Mouse (Mus musculus) forebrain, embryonic 11.5 days (tissue): ENCODE data around the gene Cox7a2l. TPM values are rescaled to one million over a fixed set of nuclear protein-coding genes. Genes with fewer than 3 reads are reported as not detected.

ENCODE experiments used
- ATAC-seq: fragments of 200-750 bp; cut with Nextera tagmentation; replicated peaks from 2 replicates; pipeline ENCODE4 v1.8.0; 2017; ENCODE audit warnings: moderate TSS enrichment; ENCODE audit not compliant: low FRiP score
- DNase-seq: peaks from one replicate; pipeline ENCODE4 v3.0.0-alpha.2; 2017; ENCODE audit warnings: low spot score
- H3K27ac ChIP-seq: fragments of 300-500 bp; sonication (generic); 2 replicates; pipeline ENCODE4 v1.5.1; 2014; ENCODE audit warnings: low read depth, low read length
- H3K27me3 ChIP-seq: fragments of 300-500 bp; sonication (generic); 2 replicates; pipeline ENCODE4 v1.6.1; 2014; ENCODE audit warnings: mild to moderate bottlenecking, low read length, mixed read lengths; ENCODE audit not compliant: control insufficient read depth, insufficient read depth
- H3K36me3 ChIP-seq: fragments of 300-500 bp; sonication (generic); 2 replicates; pipeline ENCODE4 v1.6.1; 2014; ENCODE audit warnings: mild to moderate bottlenecking, low read length, moderate library complexity, mixed read lengths; ENCODE audit not compliant: control insufficient read depth, insufficient read depth
- H3K4me1 ChIP-seq: fragments of 300-500 bp; sonication (generic); replicated peaks from 2 replicates; pipeline ENCODE4 v1.6.1; 2014; ENCODE audit warnings: low read length, mixed read lengths; ENCODE audit not compliant: control insufficient read depth, insufficient read depth
- H3K4me2 ChIP-seq: fragments of 300-500 bp; sonication (generic); 2 replicates; pipeline ENCODE4 v1.6.1; 2014; ENCODE audit warnings: low read depth, mild to moderate bottlenecking, low read length, moderate library complexity, mixed read lengths; ENCODE audit not compliant: severe bottlenecking
- H3K4me3 ChIP-seq: fragments of 300-500 bp; sonication (generic); 2 replicates; pipeline ENCODE4 v1.5.1; 2014; ENCODE audit warnings: low read depth, low read length
- H3K9ac ChIP-seq: fragments of 300-500 bp; sonication (generic); 2 replicates; pipeline ENCODE4 v1.6.1; 2014; ENCODE audit warnings: low read length
- H3K9me3 ChIP-seq: fragments of 300-500 bp; sonication (generic); 2 replicates; pipeline ENCODE4 v1.6.1; 2016; ENCODE audit warnings: low read length, mixed read lengths; ENCODE audit not compliant: control insufficient read depth
- WGBS: fragments of 180-500 bp; shearing (Covaris S2); extraction: QIAGEN DNeasy Blood & Tissue Kit; methylation state at CpG from one replicate; pipeline ENCODE4 v1.1.7; 2014; 5-methylcytosine and 5-hydroxymethylcytosine counted together
- polyA plus RNA-seq: library from polyadenylated mRNA; unstranded; fragments of >200 nt; fragmentation: Nextera tagmentation; extraction: Ambion mirVana; gene quantifications from 2 replicates; pipeline ENCODE4 v1.2.1, GENCODE M21; 2014

The Cox7a2l gene
- polyA plus RNA-seq, 1 experiment from 2014 or later, result 155 TPM

DNA sequence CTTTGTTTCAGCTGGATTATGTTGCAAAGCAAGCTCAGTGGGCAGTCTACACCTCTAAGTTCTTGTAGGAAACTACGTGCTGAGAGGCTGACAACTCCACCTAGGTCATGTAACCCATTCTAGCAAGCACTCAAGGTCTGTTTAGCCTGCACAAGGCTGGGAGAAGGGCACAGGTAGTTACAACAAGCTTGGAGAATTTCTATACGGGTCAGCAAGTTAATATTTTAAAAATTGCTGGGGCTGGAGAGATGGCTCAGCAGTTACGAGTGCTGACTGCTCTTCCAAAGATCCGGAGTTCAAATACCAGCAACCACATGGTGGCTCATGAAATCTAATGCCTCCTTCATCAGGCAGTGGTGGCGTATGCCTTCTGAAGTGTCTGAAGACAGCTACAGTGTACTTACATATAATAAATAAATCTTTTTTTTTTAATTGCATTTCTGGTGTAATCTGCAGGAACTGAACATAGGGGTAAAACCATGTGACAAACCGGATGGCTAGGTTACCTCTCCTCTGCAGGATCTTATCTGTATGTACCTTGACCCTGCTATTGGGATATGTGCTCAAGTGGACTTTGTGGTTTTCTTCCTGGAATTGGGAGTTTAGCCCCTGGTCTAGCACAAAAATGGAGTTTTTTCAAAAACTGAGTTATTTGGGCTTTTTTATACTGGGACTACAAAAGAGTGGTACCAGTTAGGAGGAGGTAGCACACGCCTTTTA, 34.2 kb downstream of the Cox7a2l start:
- no peaks in the 10 kb centered on the region for H3K9me3 ChIP-seq
- ATAC-seq (no peak), DNase-seq (no peak)
- H3K27me3 ChIP-seq, result no peaks in the 10 kb centered on the region
- H3K9ac ChIP-seq, result no peak overlapping the region
- H3K4me2 ChIP-seq, result no peak overlapping the region
- no peak overlapping the region for H3K4me3 ChIP-seq
- H3K36me3 ChIP-seq, result peaks cover 3% of the 10 kb centered on the region; the same call in 1 of the 2 replicates
- 91% methylated on average over 7 of the region's 7 CpGs for whole genome bisulfite sequencing
- H3K27ac ChIP-seq, result no peak overlapping the region
- no peaks in the 10 kb centered on the region; the same call in 1 of the 2 replicates for H3K4me1 ChIP-seq

DNA sequence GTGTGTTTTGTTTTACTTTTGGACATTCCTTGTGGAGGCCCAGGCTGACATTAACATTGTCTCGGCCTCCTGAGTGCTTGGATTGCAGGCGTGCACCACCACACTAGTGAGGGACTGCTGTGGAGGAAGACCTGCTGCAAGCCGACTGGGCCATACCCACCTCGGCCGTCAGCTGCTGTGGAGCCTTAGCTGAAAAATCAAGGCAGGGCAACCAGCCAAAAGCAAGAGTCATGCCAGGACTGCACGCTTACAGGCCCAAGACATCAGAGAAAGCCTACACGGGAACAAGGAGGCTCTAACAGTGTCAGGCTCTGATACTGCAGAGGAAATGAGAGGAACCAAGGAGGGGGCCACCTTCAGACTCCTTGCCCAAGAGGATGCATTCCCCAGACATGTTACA, 35.6 kb downstream of the Cox7a2l start:
- Histone ChIP-seq H3K27ac (no peak overlapping the region), H3K4me1 (no peaks in the 10 kb centered on the region), H3K27me3 (no peaks in the 10 kb centered on the region), H3K4me2 (no peak overlapping the region), H3K9ac (no peak overlapping the region), H3K9me3 (no peaks in the 10 kb centered on the region), H3K36me3 (peaks cover 3% of the 10 kb centered on the region; the same call in 1 of the 2 replicates), H3K4me3 (no peak overlapping the region)
- ATAC-seq (no peak), DNase-seq (no peak)
- WGBS, result 94% methylated on average over 7 of the region's 7 CpGs

DNA sequence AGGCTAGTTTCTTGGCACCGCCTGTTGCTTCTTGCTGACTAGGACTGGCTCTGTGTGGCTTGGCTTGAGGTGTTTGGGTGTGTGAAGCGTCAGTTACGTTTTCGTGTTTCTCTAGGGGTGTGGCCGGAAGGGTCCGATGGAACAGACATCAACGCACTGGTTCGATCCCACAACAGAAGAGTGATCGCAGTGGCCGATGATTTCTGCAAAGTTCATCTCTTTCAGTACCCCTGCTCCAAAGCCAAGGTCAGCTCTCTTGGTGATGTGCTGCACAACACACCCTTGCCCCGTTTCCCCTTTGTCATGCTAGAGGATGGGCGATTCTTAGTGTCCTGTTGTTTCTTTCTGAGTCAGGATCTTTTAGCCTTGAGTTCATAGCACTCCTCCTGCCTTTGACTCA, 40.0 kb downstream of the Cox7a2l start:
- ATAC-seq, result no peak
- H3K9ac ChIP-seq, result no peak overlapping the region
- H3K4me2 ChIP-seq, result no peak overlapping the region
- no peaks in the 10 kb centered on the region for H3K27me3 ChIP-seq
- H3K4me1 ChIP-seq, result no peaks in the 10 kb centered on the region
- no peak overlapping the region for H3K4me3 ChIP-seq
- WGBS, result 97% methylated on average over 12 of the region's 12 CpGs
- peaks cover 11% of the 10 kb centered on the region; the same call in 1 of the 2 replicates for H3K36me3 ChIP-seq
- no peak overlapping the region for H3K27ac ChIP-seq
- DNase-seq, result no peak
- H3K9me3 ChIP-seq, result no peaks in the 10 kb centered on the region

DNA sequence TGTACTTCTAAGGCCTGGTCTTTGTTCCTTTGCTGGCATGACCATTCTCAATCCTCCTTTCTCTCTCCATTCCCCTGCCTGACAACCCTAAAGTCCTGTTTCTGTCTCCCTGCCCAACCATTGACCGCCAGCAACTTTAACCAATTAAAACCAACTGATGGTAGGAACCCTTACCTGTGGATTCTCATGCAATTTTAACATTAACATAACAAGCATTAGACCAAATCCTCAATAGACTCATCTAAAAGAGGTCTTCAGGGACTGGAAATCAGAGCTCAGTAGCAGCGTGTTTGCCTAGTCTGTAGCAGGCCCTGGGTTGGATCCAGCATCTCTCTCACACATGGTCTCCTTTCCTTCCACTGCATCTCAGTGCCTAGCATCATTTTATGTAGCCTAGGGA, 47.5 kb downstream of the Cox7a2l start:
- ATAC-seq (no peak), DNase-seq (no peak)
- H3K4me1 ChIP-seq, result no peaks in the 10 kb centered on the region
- H3K9me3 ChIP-seq, result no peaks in the 10 kb centered on the region
- H3K36me3 ChIP-seq, result peaks cover 8% of the 10 kb centered on the region; the same call in 1 of the 2 replicates
- H3K27ac ChIP-seq, result no peak overlapping the region
- H3K4me3 ChIP-seq, result no peak overlapping the region
- no peak overlapping the region for H3K9ac ChIP-seq
- no peaks in the 10 kb centered on the region for H3K27me3 ChIP-seq
- H3K4me2 ChIP-seq, result no peak overlapping the region
- 98% methylated on average over 2 of the region's 2 CpGs for WGBS

DNA sequence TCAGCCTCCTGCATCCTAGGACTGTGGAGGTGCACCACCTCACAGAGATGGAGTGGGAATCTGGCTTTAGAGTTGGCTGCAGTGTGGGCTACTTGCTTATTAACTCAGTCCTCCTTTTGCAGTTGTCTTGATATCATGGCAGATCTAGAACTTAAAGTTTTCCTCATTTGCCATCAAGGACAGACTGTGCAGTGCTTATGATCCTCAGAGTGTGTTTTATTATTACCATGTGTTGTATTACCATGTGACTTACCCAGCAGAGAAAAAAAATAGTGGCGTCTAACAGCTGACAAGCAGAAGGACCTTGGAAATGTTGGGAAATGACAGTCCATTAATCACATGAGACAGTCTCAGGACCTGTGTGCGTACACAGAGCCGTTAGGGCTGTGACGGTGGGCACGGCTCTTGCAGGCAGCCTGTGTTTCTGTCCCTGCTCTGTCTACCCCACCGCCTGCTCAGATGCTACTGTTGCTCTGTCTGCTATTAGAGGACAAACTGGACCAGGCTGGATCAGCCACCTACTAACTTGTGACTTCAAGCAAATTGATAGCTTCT, 50.4 kb downstream of the Cox7a2l start:
- no peaks in the 10 kb centered on the region for H3K27me3 ChIP-seq
- no peak overlapping the region for H3K9ac ChIP-seq
- DNase-seq (no peak), ATAC-seq (no peak)
- H3K4me3 ChIP-seq, result no peak overlapping the region
- no peaks in the 10 kb centered on the region for H3K36me3 ChIP-seq
- H3K4me1 ChIP-seq, result no peaks in the 10 kb centered on the region
- H3K27ac ChIP-seq, result no peak overlapping the region
- 89% methylated on average over 6 of the region's 6 CpGs for WGBS
- no peak overlapping the region for H3K4me2 ChIP-seq
- H3K9me3 ChIP-seq, result no peaks in the 10 kb centered on the region

DNA sequence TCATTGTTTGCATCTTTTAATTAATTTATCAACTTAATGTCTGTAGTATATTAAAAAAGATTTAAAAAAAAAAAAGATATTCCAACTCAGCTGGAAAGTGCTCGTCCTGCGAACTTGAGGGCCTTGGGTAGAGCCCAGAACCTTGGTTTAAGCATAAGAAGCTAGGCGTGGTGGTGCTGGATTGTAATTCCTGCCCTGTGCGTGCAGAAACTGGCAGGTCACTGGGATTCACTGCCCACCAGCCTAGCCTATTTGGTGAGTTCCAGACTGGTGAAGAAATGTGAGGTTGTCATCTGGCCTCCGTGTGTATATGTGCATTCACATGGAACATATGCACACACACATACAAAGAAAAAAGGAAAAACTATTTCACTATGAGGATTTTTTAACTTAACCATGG, 51.2 kb downstream of the Cox7a2l start:
- Histone ChIP-seq H3K4me1 (no peaks in the 10 kb centered on the region), H3K27ac (no peak overlapping the region), H3K9me3 (no peaks in the 10 kb centered on the region), H3K36me3 (no peaks in the 10 kb centered on the region), H3K4me2 (no peak overlapping the region), H3K27me3 (no peaks in the 10 kb centered on the region), H3K9ac (no peak overlapping the region), H3K4me3 (no peak overlapping the region)
- ATAC-seq (no peak), DNase-seq (no peak)
- WGBS, result 87% methylated on average over 5 of the region's 5 CpGs

DNA sequence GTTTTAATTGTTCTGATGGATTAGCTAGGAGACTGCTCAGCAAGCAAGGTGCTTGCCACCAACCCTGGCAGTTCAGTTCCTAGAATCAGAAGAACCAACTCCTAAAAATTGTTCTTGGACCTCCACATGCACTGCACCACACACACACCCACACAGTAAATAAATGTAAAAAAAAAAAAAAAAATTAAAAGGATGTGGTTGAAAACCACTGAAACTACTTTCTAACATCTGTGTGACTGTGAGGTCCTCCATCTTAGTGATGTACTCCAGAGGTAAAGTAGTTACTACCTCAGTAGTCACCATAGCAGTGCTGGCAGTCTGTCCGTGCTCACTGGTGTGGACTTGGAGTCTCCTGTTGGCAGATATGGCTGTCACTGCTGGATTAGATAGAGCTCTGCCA, 59.9 kb downstream of the Cox7a2l start:
- Histone ChIP-seq H3K4me2 (no peak overlapping the region), H3K9ac (no peak overlapping the region), H3K27me3 (no peaks in the 10 kb centered on the region), H3K36me3 (no peaks in the 10 kb centered on the region; the same call in 1 of the 2 replicates), H3K4me1 (no peaks in the 10 kb centered on the region), H3K27ac (no peak overlapping the region), H3K9me3 (no peaks in the 10 kb centered on the region), H3K4me3 (no peak overlapping the region)
- no peak for ATAC-seq
- 86% methylated on average over 1 of the region's 1 CpGs for WGBS
- no peak for DNase-seq

DNA sequence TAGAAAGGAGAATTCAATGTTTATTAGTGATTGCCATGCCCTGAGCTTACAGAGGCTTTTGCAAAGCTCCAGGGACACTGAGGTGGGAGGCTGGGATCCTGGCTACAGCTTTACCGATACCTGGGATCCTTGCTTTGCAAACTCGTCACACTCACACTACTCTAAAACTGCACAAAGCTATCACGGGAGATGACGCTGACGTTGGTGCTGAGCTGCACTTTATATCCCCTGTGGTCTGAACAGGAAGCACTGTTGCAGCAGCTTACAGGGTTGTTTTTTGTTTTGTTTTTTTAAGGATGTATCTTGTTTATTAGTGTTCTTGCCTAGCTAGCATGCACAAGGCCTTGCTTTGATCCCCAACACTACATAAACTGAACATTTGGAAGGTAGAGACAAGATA, 63.5 kb downstream of the Cox7a2l start:
- DNase-seq (no peak), ATAC-seq (no peak)
- no peak overlapping the region for H3K4me2 ChIP-seq
- H3K27me3 ChIP-seq, result no peaks in the 10 kb centered on the region
- H3K4me1 ChIP-seq, result no peaks in the 10 kb centered on the region
- H3K4me3 ChIP-seq, result no peak overlapping the region
- no peak overlapping the region for H3K9ac ChIP-seq
- peaks cover 2% of the 10 kb centered on the region; the same call in 1 of the 2 replicates for H3K36me3 ChIP-seq
- no peaks in the 10 kb centered on the region for H3K9me3 ChIP-seq
- no peak overlapping the region for H3K27ac ChIP-seq
- 91% methylated on average over 5 of the region's 5 CpGs for WGBS

DNA sequence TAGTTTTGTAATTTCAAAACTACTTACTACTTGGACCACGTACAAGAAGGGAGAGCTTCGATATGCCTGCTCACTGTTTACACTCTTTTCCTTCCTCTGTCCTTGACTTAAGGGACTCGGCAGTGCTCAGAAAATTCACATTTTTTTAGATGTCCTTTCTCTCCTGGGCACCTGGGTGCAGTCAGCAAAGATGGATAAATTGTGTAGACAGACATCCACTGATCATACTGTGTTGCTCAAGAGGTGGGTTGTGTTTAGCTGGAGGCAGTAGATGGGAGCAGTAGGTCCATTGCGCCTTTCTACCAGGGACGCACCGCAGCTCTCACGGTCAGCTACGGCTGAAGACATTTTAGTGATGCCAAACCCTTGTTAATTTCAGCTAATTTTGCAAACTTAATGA, 64.7 kb downstream of the Cox7a2l start:
- H3K9me3 ChIP-seq, result no peaks in the 10 kb centered on the region
- no peak overlapping the region for H3K27ac ChIP-seq
- H3K36me3 ChIP-seq, result peaks cover 2% of the 10 kb centered on the region; the same call in 1 of the 2 replicates
- ATAC-seq (no peak), DNase-seq (no peak)
- H3K27me3 ChIP-seq, result no peaks in the 10 kb centered on the region
- no peak overlapping the region for H3K4me2 ChIP-seq
- no peaks in the 10 kb centered on the region for H3K4me1 ChIP-seq
- no peak overlapping the region for H3K4me3 ChIP-seq
- WGBS, result 89% methylated on average over 8 of the region's 8 CpGs
- no peak overlapping the region for H3K9ac ChIP-seq
